Mouse (Mus musculus) liver, postnatal 0 days (tissue): ENCODE data around the gene Als2.

Experiments
- CTCF ChIP-seq: sonication (generic); IDR thresholded peaks from 2 replicates; pipeline ENCODE4 v1.5.1; 2016; ENCODE audit warnings: antibody characterized with exemption, low read depth
- EP300 ChIP-seq: IDR thresholded peaks from 2 replicates; pipeline ENCODE4 v1.6.1; 2016; ENCODE audit warnings: antibody characterized with exemption, low read depth, mild to moderate bottlenecking

DNA sequence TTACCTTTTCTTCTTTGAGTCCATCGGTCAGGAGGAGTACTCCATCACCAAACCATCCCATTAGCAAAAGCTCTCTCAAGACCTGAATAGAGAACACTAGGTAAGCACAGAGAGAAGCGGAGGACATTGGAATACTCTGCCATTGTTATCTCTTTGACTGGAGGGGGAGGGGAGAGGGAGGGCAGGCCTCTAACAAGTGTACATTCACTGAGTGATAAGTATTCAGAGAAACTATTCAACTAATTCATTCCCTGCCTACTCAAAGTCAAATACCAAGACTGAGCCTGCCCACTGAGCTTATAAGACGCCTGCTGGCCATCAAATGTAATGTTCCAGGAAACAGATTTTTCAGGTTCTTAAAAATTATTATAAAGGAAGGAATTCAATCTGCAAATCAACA is 16.7 kb downstream of the Als2 start:
- TF ChIP-seq CTCF (no peak), EP300 (no peak)
